Mouse (Mus musculus): Measurements from ENCODE around the gene Usp21. TPM values are rescaled to one million over a fixed set of nuclear protein-coding genes. Genes with fewer than 3 reads are reported as not detected.
A peak's percentile ranks its signal among the peaks of the same experiment; 100 is the strongest.

The Usp21 gene
- polyA plus RNA-seq, 1 experiment from 2014 or later: 53.2 TPM

DNA sequence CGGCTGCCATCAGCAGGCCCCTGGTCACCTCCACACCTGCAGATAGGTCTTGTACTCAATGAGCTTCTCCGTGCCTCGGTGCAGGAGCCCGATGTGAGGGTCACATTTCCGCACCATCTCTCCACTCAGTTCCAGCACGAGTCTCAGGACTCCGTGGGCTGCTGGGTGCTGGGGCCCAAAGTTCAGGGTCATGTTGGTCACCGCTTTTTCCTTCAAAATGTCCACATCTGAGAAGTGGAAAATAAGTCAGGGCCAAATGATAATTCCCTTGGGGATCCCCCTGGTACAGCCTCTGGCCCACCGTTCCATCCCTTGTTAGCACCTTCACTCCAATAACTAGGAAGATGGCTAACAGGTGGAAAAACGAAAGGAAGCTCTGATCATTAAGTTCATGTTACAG, 46.9 kb downstream of the Usp21 start:
- Histone ChIP-seq H3K9ac (ENCODE audit: low read depth, low read length) (no peak overlapping the region), H3K36me3 (ENCODE audit: control insufficient read depth, insufficient read depth, low read length) (peaks cover 31% of the 10 kb centered on the region), H3K27me3 (replicated peaks; ENCODE audit: control insufficient read depth, insufficient read depth, low read length) (no peaks in the 10 kb centered on the region), H3K9me3 (ENCODE audit: control insufficient read depth, low read length) (no peaks in the 10 kb centered on the region), H3K4me1 (ENCODE audit: control insufficient read depth, insufficient read depth, low read length) (peaks cover 5% of the 10 kb centered on the region; the same call in 1 of the 2 replicates), H3K4me2 (ENCODE audit: low read depth, low read length) (no peak overlapping the region), H3K4me3 (ENCODE audit: low read length) (no peak overlapping the region), H3K27ac (ENCODE audit: low read length) (no peak overlapping the region)
- WGBS: 87% methylated on average over 10 of the region's 10 CpGs
- ATAC-seq: no peak

DNA sequence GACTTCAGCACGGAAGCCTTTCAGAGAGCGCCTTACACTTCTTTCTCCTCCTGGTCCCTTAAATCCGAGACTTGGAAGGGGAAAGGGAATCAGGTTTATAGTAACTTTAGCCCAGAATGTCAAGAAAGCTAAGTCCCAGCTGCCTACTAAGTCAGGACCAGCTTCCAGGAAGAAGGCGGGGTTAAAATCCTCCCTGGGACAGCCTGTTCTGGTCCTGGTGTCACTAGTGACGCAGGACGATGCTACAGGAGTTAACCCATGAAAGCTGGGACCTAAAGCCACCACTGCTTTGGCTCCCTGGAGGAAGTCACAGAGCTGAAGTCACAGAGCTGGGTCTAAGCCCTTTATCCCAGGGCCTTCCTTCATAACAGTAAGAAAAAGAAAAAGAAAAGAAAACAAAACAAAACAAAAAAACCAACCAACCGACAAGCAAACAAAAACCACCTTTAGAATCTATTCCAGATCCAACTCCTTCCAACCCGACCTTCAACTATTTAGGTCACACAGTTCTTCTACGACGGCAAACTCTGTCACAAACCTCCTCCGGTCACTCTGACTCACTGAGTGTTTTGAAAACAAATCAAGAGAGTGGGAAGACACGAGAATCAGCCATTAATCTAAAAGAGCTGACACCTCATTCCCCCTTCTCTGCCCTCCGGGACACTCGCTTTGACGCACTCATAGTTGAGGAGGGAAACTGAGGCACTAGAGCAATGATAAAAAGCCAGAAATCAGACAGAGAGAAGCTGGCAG, 47.6 kb downstream of the Usp21 start:
- H3K4me2 ChIP-seq (ENCODE audit: low read depth, low read length): no peak overlapping the region

DNA sequence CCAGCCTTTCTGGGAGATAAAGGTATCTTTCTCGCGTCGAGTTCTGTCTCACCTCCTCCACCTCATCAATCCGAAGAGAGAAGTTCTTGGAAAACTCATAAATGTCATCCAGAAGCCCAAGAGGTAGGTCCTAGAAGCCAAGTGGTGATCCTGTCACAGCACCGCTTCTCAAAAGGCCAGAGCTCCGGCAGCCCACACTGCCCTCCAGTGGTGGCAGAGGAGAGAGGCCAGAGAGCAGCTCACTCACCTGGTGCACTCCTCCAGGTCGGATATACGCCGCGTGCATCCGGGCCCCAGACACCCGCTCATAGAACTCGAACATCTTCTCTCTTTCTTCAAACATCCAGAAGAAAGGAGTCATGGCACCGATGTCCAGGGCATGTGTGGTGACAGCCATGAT, 49.3 kb downstream of the Usp21 start:
- Histone ChIP-seq H3K4me2 (ENCODE audit: low read depth, low read length) (no peak overlapping the region), H3K4me3 (ENCODE audit: low read length) (no peak overlapping the region), H3K36me3 (ENCODE audit: control insufficient read depth, insufficient read depth, low read length) (peaks cover 40% of the 10 kb centered on the region), H3K27ac (ENCODE audit: low read length) (no peak overlapping the region), H3K27me3 (replicated peaks; ENCODE audit: control insufficient read depth, insufficient read depth, low read length) (no peaks in the 10 kb centered on the region), H3K9me3 (ENCODE audit: control insufficient read depth, low read length) (no peaks in the 10 kb centered on the region), H3K9ac (ENCODE audit: low read depth, low read length) (no peak overlapping the region), H3K4me1 (ENCODE audit: control insufficient read depth, insufficient read depth, low read length) (no peaks in the 10 kb centered on the region; the same call in 1 of the 2 replicates)
- WGBS: 73% methylated on average over 14 of the region's 14 CpGs
- 0 out of 2 replicates have a peak, but pooled peaks have one; percentile 22 for ATAC-seq

More for the DNA sequence above, 47.6 kb downstream of the Usp21 start:
- H3K4me1 ChIP-seq (ENCODE audit: control insufficient read depth, insufficient read depth, low read length): no peaks in the 10 kb centered on the region; the same call in 1 of the 2 replicates
- H3K9ac ChIP-seq (ENCODE audit: low read depth, low read length): no peak overlapping the region
- peaks cover 35% of the 10 kb centered on the region for H3K36me3 ChIP-seq (ENCODE audit: control insufficient read depth, insufficient read depth, low read length)
- WGBS: 69% methylated on average over 15 of the region's 15 CpGs
- H3K9me3 ChIP-seq (ENCODE audit: control insufficient read depth, low read length): no peaks in the 10 kb centered on the region
- no peak overlapping the region for H3K4me3 ChIP-seq (ENCODE audit: low read length)
- H3K27me3 ChIP-seq (replicated peaks; ENCODE audit: control insufficient read depth, insufficient read depth, low read length): no peaks in the 10 kb centered on the region
- no peak for ATAC-seq
- no peak overlapping the region for H3K27ac ChIP-seq (ENCODE audit: low read length)

DNA sequence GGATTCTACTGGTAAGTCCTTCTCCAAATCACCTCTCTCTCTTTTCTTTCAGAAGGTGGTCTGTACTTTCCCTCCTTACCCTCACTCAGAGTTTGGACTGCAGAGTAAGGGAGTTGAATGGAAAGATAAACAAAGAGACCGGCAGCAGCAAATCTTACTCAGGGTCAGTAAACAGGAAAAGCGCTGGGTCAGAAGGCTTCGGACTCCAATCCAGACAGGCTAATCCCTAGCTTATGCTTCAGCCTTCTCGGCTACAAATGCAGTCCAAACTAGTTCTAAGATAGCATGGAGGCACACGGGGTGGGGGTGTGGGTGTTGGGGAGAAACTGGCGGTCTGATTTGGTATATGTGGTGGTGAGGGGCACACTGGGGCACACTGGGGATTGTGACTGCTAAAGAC, 50.4 kb downstream of the Usp21 start:
- Histone ChIP-seq H3K27ac (ENCODE audit: low read length) (no peak overlapping the region), H3K36me3 (ENCODE audit: control insufficient read depth, insufficient read depth, low read length) (peaks cover 37% of the 10 kb centered on the region), H3K4me1 (ENCODE audit: control insufficient read depth, insufficient read depth, low read length) (no peaks in the 10 kb centered on the region; the same call in 1 of the 2 replicates), H3K27me3 (replicated peaks; ENCODE audit: control insufficient read depth, insufficient read depth, low read length) (no peaks in the 10 kb centered on the region), H3K4me3 (ENCODE audit: low read length) (no peak overlapping the region), H3K9me3 (ENCODE audit: control insufficient read depth, low read length) (no peaks in the 10 kb centered on the region), H3K4me2 (ENCODE audit: low read depth, low read length) (no peak overlapping the region), H3K9ac (ENCODE audit: low read depth, low read length) (no peak overlapping the region)
- ATAC-seq: no peak
- 53% methylated on average over 6 of the region's 6 CpGs for WGBS

DNA sequence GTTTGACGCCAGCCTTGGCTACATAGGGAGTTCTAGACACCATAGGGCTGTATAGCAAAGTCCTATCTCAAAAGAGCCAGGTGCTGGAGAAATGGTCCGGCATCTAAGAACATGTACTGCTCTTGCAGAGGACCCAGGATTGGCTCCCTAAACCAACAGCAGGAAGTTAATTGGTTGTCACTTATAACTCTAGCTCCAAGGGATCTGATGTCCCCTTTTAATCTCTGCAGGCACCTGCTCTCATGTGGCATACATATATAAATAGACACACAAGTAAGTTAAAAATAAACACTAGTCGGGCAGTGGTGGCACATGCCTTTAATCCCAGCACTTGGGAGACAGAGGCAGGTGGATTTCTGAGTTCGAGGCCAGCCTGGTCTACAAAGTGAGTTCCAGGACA, 52.0 kb downstream of the Usp21 start:
- 90% methylated on average over 4 of the region's 4 CpGs for WGBS
- no peak overlapping the region for H3K4me2 ChIP-seq (ENCODE audit: low read depth, low read length)
- H3K9me3 ChIP-seq (ENCODE audit: control insufficient read depth, low read length): no peaks in the 10 kb centered on the region
- H3K27me3 ChIP-seq (replicated peaks; ENCODE audit: control insufficient read depth, insufficient read depth, low read length): no peaks in the 10 kb centered on the region
- no peaks in the 10 kb centered on the region for H3K4me1 ChIP-seq (ENCODE audit: control insufficient read depth, insufficient read depth, low read length)
- no peak overlapping the region for H3K27ac ChIP-seq (ENCODE audit: low read length)
- H3K36me3 ChIP-seq (ENCODE audit: control insufficient read depth, insufficient read depth, low read length): peaks cover 35% of the 10 kb centered on the region
- H3K4me3 ChIP-seq (ENCODE audit: low read length): no peak overlapping the region
- no peak overlapping the region for H3K9ac ChIP-seq (ENCODE audit: low read depth, low read length)
- no peak for ATAC-seq

DNA sequence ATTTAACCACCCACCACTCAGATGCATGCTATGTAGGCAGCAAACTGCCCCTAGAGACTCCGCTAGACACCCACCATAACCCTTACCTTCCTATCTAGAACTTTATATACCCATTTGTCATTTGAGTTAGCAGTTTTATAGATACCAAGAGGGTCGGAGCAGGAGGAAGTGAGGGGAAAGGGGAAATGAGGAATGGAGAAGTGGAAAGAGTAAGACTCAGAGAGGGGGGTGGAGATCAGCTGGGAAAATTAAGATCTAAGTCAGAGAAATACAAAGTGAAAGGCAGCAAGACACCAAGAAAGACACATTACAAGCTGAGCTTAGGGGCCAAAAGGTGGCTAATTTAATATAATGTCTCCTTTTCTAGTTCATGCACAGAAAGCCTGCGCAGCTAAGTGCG, 53.3 kb downstream of the Usp21 start:
- Histone ChIP-seq H3K4me1 (ENCODE audit: control insufficient read depth, insufficient read depth, low read length) (no peaks in the 10 kb centered on the region), H3K4me2 (ENCODE audit: low read depth, low read length) (no peak overlapping the region), H3K36me3 (ENCODE audit: control insufficient read depth, insufficient read depth, low read length) (peaks cover 33% of the 10 kb centered on the region), H3K4me3 (ENCODE audit: low read length) (no peak overlapping the region), H3K27ac (ENCODE audit: low read length) (no peak overlapping the region), H3K9me3 (ENCODE audit: control insufficient read depth, low read length) (no peaks in the 10 kb centered on the region), H3K9ac (ENCODE audit: low read depth, low read length) (no peak overlapping the region), H3K27me3 (replicated peaks; ENCODE audit: control insufficient read depth, insufficient read depth, low read length) (no peaks in the 10 kb centered on the region)
- WGBS: 74% methylated on average over 4 of the region's 4 CpGs
- ATAC-seq: no peak

DNA sequence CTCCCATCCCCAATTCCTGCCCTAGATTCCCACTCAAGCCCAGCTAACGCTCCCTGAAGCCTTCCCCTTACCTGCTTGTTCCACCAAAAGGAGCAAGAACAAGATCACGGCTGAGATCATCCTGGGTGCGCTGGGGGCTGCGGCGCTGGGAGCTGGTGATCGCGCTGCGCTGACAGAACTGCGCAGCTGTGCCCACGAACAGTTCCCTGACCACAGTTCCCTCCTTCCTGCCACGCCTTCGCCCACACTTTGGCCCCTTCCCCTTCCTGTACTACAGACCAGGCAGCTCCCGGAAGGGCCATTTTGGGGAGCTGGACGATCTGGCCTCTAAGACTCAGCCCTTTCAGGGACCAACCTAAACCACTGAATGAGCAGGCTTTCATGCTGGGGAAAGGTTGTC, 53.7 kb downstream of the Usp21 start, which contains the start of gene Fcer1g:
TSS of gene Fcer1g (minus strand) at position 240 of the 400 bp plus-strand sequence.
- Histone ChIP-seq H3K36me3 (ENCODE audit: control insufficient read depth, insufficient read depth, low read length) (peaks cover 31% of the 10 kb centered on the region), H3K9me3 (ENCODE audit: control insufficient read depth, low read length) (no peaks in the 10 kb centered on the region), H3K4me3 (ENCODE audit: low read length) (0 out of 2 replicates have a peak within 1 kb of the TSS, but pooled peaks have one; percentile 4), H3K27me3 (replicated peaks; ENCODE audit: control insufficient read depth, insufficient read depth, low read length) (no peaks in the 10 kb centered on the region), H3K4me1 (ENCODE audit: control insufficient read depth, insufficient read depth, low read length) (no peaks in the 10 kb centered on the region), H3K9ac (ENCODE audit: low read depth, low read length) (no peak within 1 kb of the TSS), H3K27ac (ENCODE audit: low read length) (0 out of 2 replicates have a peak within 1 kb of the TSS, but pooled peaks have one; percentile 21), H3K4me2 (ENCODE audit: low read depth, low read length) (no peak within 1 kb of the TSS)
- ATAC-seq: no peak
- 92% methylated on average over 14 of the region's 14 CpGs for WGBS

DNA sequence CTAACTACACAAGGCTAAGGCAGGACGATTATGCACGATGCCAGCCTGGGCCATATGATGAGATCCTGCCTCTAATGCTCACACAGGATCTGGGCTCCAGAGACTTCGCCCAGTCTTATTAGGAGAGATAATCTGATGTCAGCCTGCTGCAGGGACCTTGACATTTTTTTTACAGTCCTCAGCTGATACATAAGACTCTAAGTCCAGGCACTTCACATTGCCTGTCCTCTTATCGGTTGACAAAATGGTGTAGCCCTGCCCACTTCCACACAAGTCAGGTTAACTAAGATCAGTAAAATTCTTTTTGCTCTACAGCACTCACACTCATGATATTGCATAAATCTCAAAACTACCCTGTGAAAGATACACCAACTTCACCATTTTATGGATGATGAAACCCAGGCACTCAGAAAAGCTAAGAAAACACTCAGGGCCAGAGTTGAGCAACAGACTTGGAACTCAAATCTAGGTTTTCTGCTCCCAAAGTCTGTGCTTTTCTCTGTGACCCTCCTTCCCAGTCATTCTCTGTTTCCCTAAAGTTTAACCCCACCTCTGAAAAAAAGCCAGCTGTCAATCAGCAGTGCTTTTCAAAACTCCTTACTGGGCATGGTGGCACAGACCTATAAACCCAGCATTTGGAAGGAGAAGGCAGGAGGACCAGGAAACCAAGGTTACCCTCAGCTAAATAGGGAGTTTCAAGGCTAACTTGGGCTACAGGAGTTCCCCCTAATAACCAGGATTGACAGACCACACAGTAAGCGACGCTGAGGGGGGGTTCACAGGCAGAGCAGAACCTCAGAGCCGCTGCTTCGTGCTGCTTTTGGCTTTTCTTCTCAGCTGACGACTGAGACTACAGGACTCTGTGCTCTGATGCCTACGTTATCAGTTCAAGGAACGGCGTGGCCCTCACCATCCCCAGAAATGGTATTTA, 54.7 kb downstream of the Usp21 start:
- peaks cover 27% of the 10 kb centered on the region for H3K36me3 ChIP-seq (ENCODE audit: control insufficient read depth, insufficient read depth, low read length)
- peak; percentile 32 for ATAC-seq
- no peak overlapping the region for H3K9ac ChIP-seq (ENCODE audit: low read depth, low read length)
- no peak overlapping the region for H3K4me2 ChIP-seq (ENCODE audit: low read depth, low read length)
- no peaks in the 10 kb centered on the region for H3K9me3 ChIP-seq (ENCODE audit: control insufficient read depth, low read length)
- 0 out of 2 replicates have a peak overlapping the region, but pooled peaks have one; percentile 4 for H3K4me3 ChIP-seq (ENCODE audit: low read length)
- H3K27ac ChIP-seq (ENCODE audit: low read length): 0 out of 2 replicates have a peak overlapping the region, but pooled peaks have one; percentile 21
- WGBS: 75% methylated on average over 12 of the region's 12 CpGs
- no peaks in the 10 kb centered on the region for H3K27me3 ChIP-seq (replicated peaks; ENCODE audit: control insufficient read depth, insufficient read depth, low read length)
- H3K4me1 ChIP-seq (ENCODE audit: control insufficient read depth, insufficient read depth, low read length): no peaks in the 10 kb centered on the region

DNA sequence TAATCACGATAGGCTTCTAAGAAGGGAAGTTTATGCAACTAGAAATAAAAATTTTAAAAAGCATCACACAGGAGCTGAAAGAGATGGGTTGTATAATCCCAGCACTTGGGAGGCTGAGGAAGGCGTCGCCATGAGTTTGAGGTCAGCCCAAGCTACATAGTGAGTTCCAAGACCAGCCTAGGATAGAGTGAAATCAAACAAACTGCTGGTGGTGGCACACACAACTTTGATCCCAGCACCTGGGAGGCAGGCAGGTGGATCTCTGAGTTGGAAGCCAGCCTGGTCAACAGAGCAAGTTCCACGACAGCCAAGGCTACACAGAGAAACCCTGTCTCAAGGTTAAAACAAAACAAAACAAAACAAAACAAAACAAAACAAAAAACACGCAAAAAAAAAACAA, 55.4 kb downstream of the Usp21 start:
- Histone ChIP-seq H3K36me3 (ENCODE audit: control insufficient read depth, insufficient read depth, low read length) (peaks cover 22% of the 10 kb centered on the region), H3K9me3 (ENCODE audit: control insufficient read depth, low read length) (no peaks in the 10 kb centered on the region), H3K27me3 (replicated peaks; ENCODE audit: control insufficient read depth, insufficient read depth, low read length) (no peaks in the 10 kb centered on the region), H3K4me3 (ENCODE audit: low read length) (no peak overlapping the region), H3K4me2 (ENCODE audit: low read depth, low read length) (no peak overlapping the region), H3K4me1 (ENCODE audit: control insufficient read depth, insufficient read depth, low read length) (no peaks in the 10 kb centered on the region), H3K27ac (ENCODE audit: low read length) (no peak overlapping the region), H3K9ac (ENCODE audit: low read depth, low read length) (no peak overlapping the region)
- 81% methylated on average over 5 of the region's 5 CpGs for WGBS
- ATAC-seq: no peak

All from intestine, embryonic 16.5 days (tissue).